Mouse (Mus musculus): ENCODE results near the gene Khdc1c. TPM values are rescaled to one million over a fixed set of nuclear protein-coding genes. Genes with fewer than 3 reads are reported as not detected.
A peak's percentile ranks its signal among the peaks of the same experiment; 100 is the strongest.
"Not testable (repeated sequence)": the region's sequence is repeated elsewhere in the genome, so short reads cannot be mapped to it uniquely, and the experiment has no call there.

Gene Khdc1c
- total and polyA plus RNA-seq, 3 experiments = 0.10 TPM; not detected in 2

DNA sequence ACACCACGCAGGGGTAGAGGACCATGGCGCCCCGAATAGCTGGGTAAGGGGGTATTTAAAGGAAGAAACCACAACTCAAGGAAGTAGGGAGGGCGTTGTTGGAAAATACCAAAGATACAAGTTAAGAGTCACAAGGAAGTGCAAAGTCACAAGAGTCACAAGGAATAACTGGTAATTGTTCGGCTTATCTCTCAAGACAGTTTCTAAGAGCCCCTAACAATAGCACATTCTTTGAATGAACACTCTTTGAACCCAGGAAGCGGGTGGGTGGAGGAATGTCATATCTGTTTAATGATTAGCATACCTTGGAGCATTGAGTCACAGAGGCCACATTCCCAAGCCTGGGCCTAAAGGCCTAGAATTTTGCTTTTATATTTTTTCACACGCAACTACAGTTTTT is 23.4 kb upstream of the Khdc1c start:
- H3K4me1 ChIP-seq (ENCODE audit: control insufficient read depth in 1 of 2, insufficient read depth in 2 of 2, low read length in 2 of 2) = peaks cover 2 to 17% of the 10 kb centered on the region in 2 experiments; a peak in 3 of 4 replicates
- H3K9me3 ChIP-seq (replicated peaks; ENCODE audit: insufficient read depth, low read length); H3K79me2 ChIP-seq (ENCODE audit: control insufficient read depth, insufficient read depth, low read length, poor library complexity); H3K27me3 ChIP-seq (ENCODE audit: control insufficient read depth in 1 of 2, insufficient read depth in 2 of 2, low read length in 2 of 2): not testable (repeated sequence)
- H3K4me3 ChIP-seq (ENCODE audit: control insufficient read depth in 1 of 2, insufficient read depth in 1 of 2, low read depth in 2 of 2, low read length in 2 of 2) = peak overlapping the region; percentile 16 to 43; a peak in 3 of 4 replicates
- H3K36me3 ChIP-seq (ENCODE audit: control insufficient read depth in 1 of 2, insufficient read depth in 2 of 2, low read length in 2 of 2) = peaks cover 0 to 15% of the 10 kb centered on the region in 2 experiments; a peak in 2 of 4 replicates
- peak overlapping the region; percentile 91 for H3K27ac ChIP-seq (ENCODE audit: control insufficient read depth, low read depth, low read length)
- DNase-seq (ENCODE audit: low read depth, low spot score) = peak; percentile 50
- peak; percentile 10; the same call in 1 of the 2 replicates for TF ChIP-seq TBP (IDR thresholded peaks at IDR 0.05; ENCODE audit: low read depth, low read length)
- peak; percentile 28; the same call in 1 of the 2 replicates for TF ChIP-seq GATA1 (IDR thresholded peaks at IDR 0.05; ENCODE audit: low read depth, low read length)
- peak; percentile 52 to 73; a peak in 3 of 4 replicates for TF ChIP-seq EP300 (IDR thresholded peaks at IDR 0.05; ENCODE audit: low read depth in 1 of 2, low read length in 2 of 2)
- H3K9ac ChIP-seq (ENCODE audit: control insufficient read depth, low read depth, low read length, poor library complexity, severe bottlenecking) = peak overlapping the region; percentile 69

DNA sequence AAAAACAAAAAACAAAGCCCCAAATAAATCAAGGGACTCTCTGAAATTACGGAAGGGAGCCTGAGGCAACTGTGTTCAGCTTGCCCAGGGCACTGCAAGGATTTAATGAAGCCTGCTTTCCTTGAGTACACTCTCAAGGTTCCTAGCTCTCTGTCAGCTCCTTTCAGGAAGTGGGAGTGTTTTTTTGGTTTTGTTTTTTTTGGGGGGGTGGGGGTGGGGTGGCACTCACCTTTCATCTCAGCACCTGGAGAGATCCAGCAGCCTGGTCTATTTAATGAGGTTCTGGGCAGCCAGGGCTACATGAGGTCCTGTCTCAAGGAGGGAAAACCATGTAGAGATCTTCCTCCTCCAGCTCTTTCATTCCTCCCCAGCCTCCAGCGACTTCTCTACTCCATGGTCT is 18.8 kb upstream of the Khdc1c start, which contains the start of gene Khdc1a:
TSS of gene Khdc1a (plus strand) at position 301 of the 400 bp plus-strand sequence.
- H3K27me3 ChIP-seq (ENCODE audit: control insufficient read depth in 1 of 2, insufficient read depth in 2 of 2, low read length in 2 of 2) = no peaks in the 10 kb centered on the region
- DNase-seq (ENCODE audit: low read depth, low spot score) = no peak
- no peak within 1 kb of the TSS for H3K27ac ChIP-seq (ENCODE audit: control insufficient read depth, low read depth, low read length)
- H3K9me3 ChIP-seq (replicated peaks; ENCODE audit: insufficient read depth, low read length) = no peaks in the 10 kb centered on the region
- H3K9ac ChIP-seq (ENCODE audit: control insufficient read depth, low read depth, low read length, poor library complexity, severe bottlenecking) = no peak within 1 kb of the TSS
- TF ChIP-seq RAD21 (IDR thresholded peaks at IDR 0.05; ENCODE audit: low read depth, low read length) = no peak
- TF ChIP-seq MAFK (IDR thresholded peaks at IDR 0.05; ENCODE audit: borderline replicate concordance, low read depth, low read length) = no peak
- no peak for TF ChIP-seq MAX (IDR thresholded peaks at IDR 0.05; ENCODE audit: low read length)
- TF ChIP-seq MXI1 (IDR thresholded peaks at IDR 0.05; ENCODE audit: low read depth, low read length) = no peak
- no peak within 1 kb of the TSS for H3K4me3 ChIP-seq (ENCODE audit: control insufficient read depth in 1 of 2, insufficient read depth in 1 of 2, low read depth in 2 of 2, low read length in 2 of 2)
- H3K79me2 ChIP-seq (ENCODE audit: control insufficient read depth, insufficient read depth, low read length, poor library complexity) = no peaks in the 10 kb centered on the region; the same call in 1 of the 2 replicates
- H3K36me3 ChIP-seq (ENCODE audit: control insufficient read depth in 1 of 2, insufficient read depth in 2 of 2, low read length in 2 of 2) = peaks cover 0 to 8% of the 10 kb centered on the region in 2 experiments; a peak in 2 of 4 replicates
- H3K4me1 ChIP-seq (ENCODE audit: control insufficient read depth in 1 of 2, insufficient read depth in 2 of 2, low read length in 2 of 2) = peaks cover 2 to 7% of the 10 kb centered on the region in 2 experiments; a peak in 3 of 4 replicates

DNA sequence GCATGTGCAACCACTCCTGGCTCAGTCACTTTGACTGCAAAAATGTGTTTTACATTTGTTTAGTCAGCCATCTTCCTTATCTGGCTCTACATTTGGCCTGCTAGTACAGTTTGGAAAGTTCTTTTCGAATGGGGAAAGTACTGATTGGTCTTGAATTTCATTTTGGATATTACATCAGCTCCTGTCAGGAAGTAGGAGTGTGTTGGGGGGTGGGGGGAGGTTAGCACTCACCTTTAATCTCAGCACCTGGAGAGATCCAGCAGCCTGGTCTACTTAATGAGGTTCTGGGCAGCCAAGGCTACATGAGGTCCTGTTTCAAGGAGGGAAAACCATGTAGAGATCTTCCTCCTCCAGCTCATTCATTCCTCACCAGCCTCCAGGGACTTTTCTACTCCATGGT is 15.1 kb downstream of the Khdc1c start, which contains the start of gene Khdc1b:
TSS of gene Khdc1b (plus strand) at position 301 of the 400 bp plus-strand sequence.
- no peak for TF ChIP-seq SMC3 (IDR thresholded peaks at IDR 0.05; ENCODE audit: low read depth, low read length)
- no peak for TF ChIP-seq GATA1 (IDR thresholded peaks at IDR 0.05; ENCODE audit: low read depth, low read length)
- no peak for TF ChIP-seq CTCF (IDR thresholded peaks at IDR 0.05 in 2 of 3, conservative IDR thresholded peaks at IDR 0.05 in 1 of 3; ENCODE audit: control insufficient read depth in 1 of 3, insufficient read depth in 1 of 3, low read depth in 2 of 3, low read length in 3 of 3, poor library complexity in 1 of 3, severe bottlenecking in 1 of 3)
- TF ChIP-seq TAL1 (IDR thresholded peaks at IDR 0.05; ENCODE audit: low read length) = no peak
- TF ChIP-seq KAT2A (conservative IDR thresholded peaks at IDR 0.05; ENCODE audit: low read depth, low read length) = no peak
- no peak for TF ChIP-seq ZMIZ1 (IDR thresholded peaks at IDR 0.05; ENCODE audit: low read depth, low read length)
- TF ChIP-seq SIN3A (IDR thresholded peaks at IDR 0.05; ENCODE audit: low read length) = no peak
- TF ChIP-seq MAZ (IDR thresholded peaks at IDR 0.05; ENCODE audit: low read depth, low read length) = no peak
- no peak for TF ChIP-seq POLR2A (IDR thresholded peaks at IDR 0.05; ENCODE audit: control insufficient read depth in 1 of 2, insufficient read depth in 1 of 2, low read depth in 1 of 2, low read length in 2 of 2, poor library complexity in 1 of 2)
- no peak for TF ChIP-seq E2F4 (IDR thresholded peaks at IDR 0.05; ENCODE audit: borderline replicate concordance, low read depth, low read length)
- Histone ChIP-seq H3K79me2 (ENCODE audit: control insufficient read depth, insufficient read depth, low read length, poor library complexity) (no peaks in the 10 kb centered on the region), H3K4me1 (ENCODE audit: control insufficient read depth in 1 of 2, insufficient read depth in 2 of 2, low read length in 2 of 2) (no peaks in the 10 kb centered on the region), H3K9ac (ENCODE audit: control insufficient read depth, low read depth, low read length, poor library complexity, severe bottlenecking) (no peak within 1 kb of the TSS), H3K4me3 (ENCODE audit: control insufficient read depth in 1 of 2, insufficient read depth in 1 of 2, low read depth in 2 of 2, low read length in 2 of 2) (no peak within 1 kb of the TSS), H3K27ac (ENCODE audit: control insufficient read depth, low read depth, low read length) (no peak within 1 kb of the TSS), H3K36me3 (ENCODE audit: control insufficient read depth in 1 of 2, insufficient read depth in 2 of 2, low read length in 2 of 2) (no peaks in the 10 kb centered on the region), H3K9me3 (replicated peaks; ENCODE audit: insufficient read depth, low read length) (no peaks in the 10 kb centered on the region), H3K27me3 (ENCODE audit: control insufficient read depth in 1 of 2, insufficient read depth in 2 of 2, low read length in 2 of 2) (no peaks in the 10 kb centered on the region)
- no peak for DNase-seq (ENCODE audit: low read depth, low spot score)
